Mouse (Mus musculus) kidney, adult 2 months (tissue): Measurements from ENCODE around the gene Gnpat.

ENCODE experiments used
- CTCF ChIP-seq: fragments of 200-500 bp; conservative IDR thresholded peaks from 2 replicates; pipeline ENCODE4 v1.5.1; 2011; ENCODE audit warnings: low read depth, mild to moderate bottlenecking, control low read depth, low read length, moderate library complexity, mixed read lengths; ENCODE audit not compliant: insufficient read depth, insufficient read length
- POLR2A ChIP-seq: fragments of 200-500 bp; IDR thresholded peaks from one replicate; pipeline ENCODE4 v1.6.1; 2011; ENCODE audit warnings: low read depth, low read length, control low read depth

GRCm38 (mm10) chr8:124813326-124813725 is 49.5 kb upstream of the Gnpat start:
- no peak for TF ChIP-seq POLR2A
- no peak for TF ChIP-seq CTCF
